ENCODE assay signal across 8 mouse cellular contexts in the genomic region with DNA sequence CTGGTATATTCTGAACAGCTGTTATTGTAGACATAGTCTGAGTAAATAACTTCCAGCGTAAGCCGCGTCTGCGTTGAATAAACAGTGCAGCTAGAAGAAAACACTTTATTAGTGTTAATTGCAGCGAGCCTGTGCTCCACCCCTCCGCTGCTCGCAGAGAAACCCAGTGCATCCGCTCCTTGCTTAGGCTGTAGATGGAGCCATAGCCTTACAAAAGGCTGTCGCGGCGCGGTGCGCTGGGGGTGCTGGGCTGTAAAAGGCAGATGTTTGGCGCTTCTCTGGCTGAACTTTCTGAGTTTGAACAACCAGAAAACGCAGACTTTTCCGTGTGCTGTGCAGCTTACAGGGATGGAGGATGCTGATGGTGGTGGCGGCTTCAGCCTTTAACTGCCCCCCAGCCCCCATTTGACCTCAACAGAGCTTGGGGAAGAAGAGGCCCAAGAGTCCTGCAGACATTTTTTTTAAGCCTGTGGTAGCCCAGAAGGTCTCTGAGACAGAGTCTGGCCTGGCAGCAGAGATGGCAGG. TPM values are rescaled to one million over a fixed set of nuclear protein-coding genes. Genes with fewer than 3 reads are reported as not detected.
DNase-seq lines count a peak whose midpoint lies in the region; ATAC-seq and TF ChIP-seq lines count a peak whose summit lies in the region.

No protein-coding gene starts in this region.

- DNase-seq in liver, result peak; percentile 62
- peak; percentile 85 for DNase-seq in embryonic facial prominence, embryonic 10.5 days (ENCODE audit: low spot score)
- DNase-seq in heart, adult 8-10 months (ENCODE audit: low spot score), result peak; percentile 16
- peak in 1 of 3 experiments; percentile 7 for DNase-seq in liver, embryonic 14.5 days (ENCODE audit: low read depth in 3 of 3, low spot score in 3 of 3)
- DNase-seq in thymus, postnatal 0 days (ENCODE audit: low spot score), result peak; percentile 82

- no peak overlapping the region for H3K4me2 ChIP-seq in liver, embryonic 12.5 days
- peak overlapping the region; percentile 27 for H3K4me2 ChIP-seq in kidney, embryonic 16.5 days (replicated peaks; ENCODE audit: low read depth, low read length)
- H3K4me2 ChIP-seq in liver, embryonic 14.5 days (ENCODE audit: low read depth), result no peak overlapping the region
- H3K4me2 ChIP-seq in neural tube, embryonic 13.5 days, result peak overlapping the region; percentile 30

- no peak overlapping the region for H3K27ac ChIP-seq in liver, embryonic 12.5 days
- H3K27ac ChIP-seq in embryonic facial prominence, embryonic 10.5 days (replicated peaks), result peak overlapping the region; percentile 82
- no peak overlapping the region for H3K27ac ChIP-seq in kidney, embryonic 16.5 days (ENCODE audit: low read length)
- H3K27ac ChIP-seq in liver, embryonic 14.5 days, result no peak overlapping the region
- H3K27ac ChIP-seq in neural tube, embryonic 13.5 days (replicated peaks), result no peak overlapping the region

- H3K4me3 ChIP-seq in liver, embryonic 12.5 days, result no peak overlapping the region
- H3K4me3 ChIP-seq in embryonic facial prominence, embryonic 10.5 days, result peak overlapping the region; percentile 43
- H3K4me3 ChIP-seq in kidney, embryonic 16.5 days (ENCODE audit: low read length), result no peak overlapping the region
- no peak overlapping the region for H3K4me3 ChIP-seq in liver, embryonic 14.5 days (ENCODE audit: insufficient read depth in 1 of 2, low read depth in 2 of 2, low read length in 2 of 2)
- H3K4me3 ChIP-seq in neural tube, embryonic 13.5 days, result no peak overlapping the region

- H3K9ac ChIP-seq in liver, embryonic 12.5 days, result no peak overlapping the region
- H3K9ac ChIP-seq in kidney, embryonic 16.5 days (replicated peaks; ENCODE audit: low read length), result no peak overlapping the region; the same call in 1 of the 2 replicates
- no peak overlapping the region for H3K9ac ChIP-seq in liver, embryonic 14.5 days (replicated peaks)
- H3K9ac ChIP-seq in neural tube, embryonic 13.5 days, result no peak overlapping the region

- ATAC-seq in liver, embryonic 12.5 days, result no peak
- ATAC-seq in kidney, embryonic 16.5 days (ENCODE audit: low FRiP score, low TSS enrichment), result peak; percentile 88
- no peak for ATAC-seq in liver, embryonic 14.5 days (ENCODE audit: insufficient read depth)
- peak; percentile 92 for ATAC-seq in neural tube, embryonic 13.5 days (ENCODE audit: low read depth)

- no peaks in the 10 kb centered on the region for H3K4me1 ChIP-seq in liver, embryonic 12.5 days
- H3K4me1 ChIP-seq in embryonic facial prominence, embryonic 10.5 days, result peaks cover 15% of the 10 kb centered on the region
- 0 out of 2 replicates have a peak, but pooled peaks cover 3% of the 10 kb centered on the region for H3K4me1 ChIP-seq in kidney, embryonic 16.5 days (ENCODE audit: insufficient read depth, low read length)
- no peaks in the 10 kb centered on the region for H3K4me1 ChIP-seq in liver, embryonic 14.5 days (replicated peaks; ENCODE audit: control insufficient read depth in 2 of 2, insufficient read depth in 2 of 2, low read length in 1 of 2)
- peaks cover 8% of the 10 kb centered on the region for H3K4me1 ChIP-seq in neural tube, embryonic 13.5 days (replicated peaks)

- no peaks in the 10 kb centered on the region for H3K9me3 ChIP-seq in liver, embryonic 12.5 days (replicated peaks)
- no peaks in the 10 kb centered on the region for H3K9me3 ChIP-seq in embryonic facial prominence, embryonic 10.5 days
- no peaks in the 10 kb centered on the region for H3K9me3 ChIP-seq in kidney, embryonic 16.5 days (ENCODE audit: low read length)
- no peaks in the 10 kb centered on the region for H3K9me3 ChIP-seq in liver, embryonic 14.5 days (ENCODE audit: control insufficient read depth, low read length)
- H3K9me3 ChIP-seq in neural tube, embryonic 13.5 days, result no peaks in the 10 kb centered on the region

- H3K27me3 ChIP-seq in liver, embryonic 12.5 days (replicated peaks), result peaks cover 31% of the 10 kb centered on the region
- H3K27me3 ChIP-seq in embryonic facial prominence, embryonic 10.5 days (replicated peaks; ENCODE audit: low read depth, poor library complexity, severe bottlenecking), result peaks cover 69% of the 10 kb centered on the region
- peaks cover 20% of the 10 kb centered on the region for H3K27me3 ChIP-seq in kidney, embryonic 16.5 days (ENCODE audit: insufficient read depth, low read length)
- H3K27me3 ChIP-seq in liver, embryonic 14.5 days (ENCODE audit: control insufficient read depth, insufficient read depth, low read length), result no peaks in the 10 kb centered on the region; the same call in 1 of the 2 replicates
- H3K27me3 ChIP-seq in neural tube, embryonic 13.5 days, result peaks cover 62% of the 10 kb centered on the region

- WGBS in liver, embryonic 12.5 days (ENCODE audit: insufficient replicate concordance), result 6% methylated on average over 17 of the region's 17 CpGs
- 6% methylated on average over 17 of the region's 17 CpGs for WGBS in embryonic facial prominence, embryonic 10.5 days
- 1% methylated on average over 17 of the region's 17 CpGs for WGBS in kidney, embryonic 16.5 days
- WGBS in liver, embryonic 14.5 days (ENCODE audit: insufficient replicate concordance), result 6% methylated on average over 17 of the region's 17 CpGs
- WGBS in neural tube, embryonic 13.5 days, result 1% methylated on average over 17 of the region's 17 CpGs

- TF ChIP-seq CTCF in liver, embryonic 14.5 days (IDR thresholded peaks at IDR 0.05; ENCODE audit: low read depth), result peak; percentile 74

- no peaks in the 10 kb centered on the region for H3K36me3 ChIP-seq in liver, embryonic 12.5 days
- no peaks in the 10 kb centered on the region for H3K36me3 ChIP-seq in embryonic facial prominence, embryonic 10.5 days (replicated peaks)
- H3K36me3 ChIP-seq in kidney, embryonic 16.5 days (ENCODE audit: insufficient read depth, low read length), result no peaks in the 10 kb centered on the region
- no peaks in the 10 kb centered on the region for H3K36me3 ChIP-seq in liver, embryonic 14.5 days (replicated peaks; ENCODE audit: control insufficient read depth, insufficient read depth, low read depth)
- H3K36me3 ChIP-seq in neural tube, embryonic 13.5 days, result no peaks in the 10 kb centered on the region

- no peak for TF ChIP-seq EP300 in liver, embryonic 14.5 days (IDR thresholded peaks at IDR 0.05; ENCODE audit: low read depth)

RNA-seq across cellular contexts. Expression of gene Aktip, which starts 8.9 kb away (rescaled TPM):
- polyA plus RNA-seq in liver, embryonic 12.5 days (2016; fragmentation: Nextera tagmentation; extraction: Ambion mirVana), result 10.0 and 11.6 TPM in 2 replicates
- polyA plus RNA-seq in embryonic facial prominence, embryonic 10.5 days (2016; fragmentation: Nextera tagmentation; extraction: Ambion mirVana), result 54.3 and 60.0 TPM in 2 replicates
- total RNA-seq in heart, adult 8-10 months (2022), result 10 to 100 TPM; 60.2 to 65.7 (median 62.4) TPM
- 84.8 and 98.8 TPM in 2 replicates for polyA plus RNA-seq in kidney, embryonic 16.5 days (2015; fragmentation: Nextera tagmentation; extraction: Ambion mirVana)
- polyA plus RNA-seq in liver, embryonic 14.5 days (2012; rRNA removed), result 2.7 and 2.9 TPM in 2 replicates
- 5.6 and 6.6 TPM in 2 replicates for polyA plus RNA-seq in liver, embryonic 14.5 days (2014; fragmentation: Nextera tagmentation; extraction: Ambion mirVana)
- polyA plus RNA-seq in neural tube, embryonic 13.5 days (2015; fragmentation: Nextera tagmentation; extraction: Ambion mirVana), result 108 and 111 TPM in 2 replicates
- 35.0 and 36.6 TPM in 2 replicates for polyA plus RNA-seq in thymus, postnatal 0 days (2015; fragmentation: Nextera tagmentation; extraction: Ambion mirVana)

Comparison
In these comparisons a context has a peak if more than half of its experiments do, and no peak if none do; other contexts are left out.
1. ATAC-seq: peak in kidney, embryonic 16.5 days (single experiment) and neural tube, embryonic 13.5 days (single experiment); none in liver, embryonic 12.5 days (single experiment) and liver, embryonic 14.5 days (single experiment).
2. H3K4me2 ChIP-seq: peak in kidney, embryonic 16.5 days (single experiment) and neural tube, embryonic 13.5 days (single experiment); none in liver, embryonic 12.5 days (single experiment) and liver, embryonic 14.5 days (single experiment).